Mouse (Mus musculus) thymus, adult 2 months (tissue): ENCODE measurements at regions not wholly inside any gene's neighbourhood (a gene's known extent, or its start where the extent isn't known, plus 50 kb on each side); places are given as distances from the start of the nearest gene placed in this dataset.

Source experiments
- CTCF ChIP-seq: fragments of 200-500 bp; IDR thresholded peaks from 2 replicates; pipeline ENCODE4 v1.5.1; 2012; ENCODE audit warnings: mild to moderate bottlenecking, control low read depth, low read length, moderate library complexity, borderline replicate concordance; ENCODE audit not compliant: control insufficient read depth, poor library complexity, insufficient read depth; ENCODE audit errors: extremely low read depth
- POLR2A ChIP-seq: fragments of 200-500 bp; IDR thresholded peaks from 2 replicates; pipeline ENCODE4 v1.6.1; 2012; ENCODE audit warnings: mild to moderate bottlenecking, low read length, control low read depth, moderate library complexity; ENCODE audit not compliant: control insufficient read depth, poor library complexity, insufficient read depth; ENCODE audit errors: extremely low read depth

- no peak for TF ChIP-seq CTCF
- TF ChIP-seq POLR2A: no peak
These were observed 278.7 kb upstream of the Tsc22d2 start for GRCm38 (mm10) chr3:58135607-58136365.
